Mouse (Mus musculus) erythroblast, embryonic 14.5 days (primary cell): Measurements from ENCODE around the gene Scrn3.

Source experiments
- GATA1 ChIP-seq: IDR thresholded peaks from 2 replicates; pipeline ENCODE4 v1.6.1; 2012; ENCODE audit warnings: low read length, inconsistent platforms, mixed read lengths
- TAL1 ChIP-seq: IDR thresholded peaks from 3 replicates; pipeline ENCODE4 v1.6.1; 2012; ENCODE audit warnings: low read length, inconsistent platforms, mixed read lengths

GRCm38 (mm10) chr2:73314311-73314710 is 1.9 kb downstream of the Scrn3 start:
- no peak for TF ChIP-seq TAL1
- TF ChIP-seq GATA1 = no peak
